Mouse (Mus musculus) cerebellum, adult 2 months (tissue): ENCODE results near the gene Ghr. TPM values are rescaled to one million over a fixed set of nuclear protein-coding genes. Genes with fewer than 3 reads are reported as not detected.

Source experiments
- DNase-seq, 2 experiments: peaks; one replicate each; pipeline ENCODE4 v3.0.0; 2021
- H3K27ac ChIP-seq: fragments of 200-500 bp; 2 replicates; pipeline ENCODE4 v1.5.1; 2012; ENCODE audit warnings: low read length, control low read depth, inconsistent platforms; ENCODE audit not compliant: insufficient read depth
- H3K27me3 ChIP-seq: fragments of 200-500 bp; 2 replicates; pipeline ENCODE4 v1.6.1; 2012; ENCODE audit warnings: inconsistent platforms, mild to moderate bottlenecking, low read length, moderate library complexity; ENCODE audit not compliant: control insufficient read depth, insufficient read depth
- H3K4me1 ChIP-seq: fragments of 200-500 bp; 2 replicates; pipeline ENCODE4 v1.6.1; 2011; ENCODE audit warnings: low read length; ENCODE audit not compliant: control insufficient read depth, insufficient read depth
- H3K4me3 ChIP-seq: fragments of 200-500 bp; replicated peaks from 2 replicates; pipeline ENCODE3; 2011; ENCODE audit warnings: mild to moderate bottlenecking, low read depth, low read length, control low read depth; ENCODE audit not compliant: insufficient read depth
- CTCF ChIP-seq: fragments of 200-500 bp; IDR thresholded peaks from 2 replicates; pipeline ENCODE4 v1.5.1; 2011; ENCODE audit warnings: low read depth, mild to moderate bottlenecking, control low read depth, low read length, moderate library complexity, borderline replicate concordance; ENCODE audit not compliant: insufficient read depth
- POLR2A ChIP-seq: fragments of 200-500 bp; IDR thresholded peaks from 2 replicates; pipeline ENCODE4 v1.6.1; 2011; ENCODE audit warnings: low read length, control low read depth, borderline replicate concordance; ENCODE audit not compliant: insufficient read depth
- WGBS: fragments of 180-500 bp; shearing (Covaris S2); methylation state at CpG from one replicate; pipeline ENCODE4 v1.1.7; 2018; 5-methylcytosine and 5-hydroxymethylcytosine counted together
- polyA plus RNA-seq: library from polyadenylated mRNA; depleted of rRNA; stranded (reverse); fragments of >200 nt; gene quantifications from 2 replicates; pipeline ENCODE4 v1.2.3, GENCODE M21; 2012

The Ghr gene
- polyA plus RNA-seq, 1 experiment = 5.0 TPM

DNA sequence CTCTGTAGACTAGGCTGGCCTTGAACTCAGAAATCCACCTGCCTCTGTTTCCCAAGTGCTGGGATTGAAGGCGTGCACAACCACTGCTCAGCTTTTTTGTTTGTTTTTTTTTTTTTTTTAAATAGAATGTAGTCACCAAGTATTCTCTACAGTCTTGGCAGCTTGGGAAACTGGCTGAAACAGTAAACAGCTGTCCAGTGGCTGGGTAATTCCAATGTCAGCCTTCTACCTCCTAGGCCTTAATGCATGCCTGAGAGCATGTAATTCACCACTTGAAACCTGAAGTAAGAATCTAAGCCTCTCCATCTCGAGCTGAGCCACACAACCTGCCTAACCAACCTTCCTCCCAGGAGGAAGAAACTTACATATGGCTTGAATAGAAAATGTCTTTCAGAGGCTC lies 266.7 kb downstream of the Ghr start:
- no peak for TF ChIP-seq POLR2A
- no peak for TF ChIP-seq CTCF
- Histone ChIP-seq H3K4me3 (no peak overlapping the region), H3K4me1 (no peaks in the 10 kb centered on the region), H3K27me3 (no peaks in the 10 kb centered on the region), H3K27ac (no peak overlapping the region)
- DNase-seq = no peak
- 82% methylated on average over 2 of the region's 2 CpGs for WGBS

DNA sequence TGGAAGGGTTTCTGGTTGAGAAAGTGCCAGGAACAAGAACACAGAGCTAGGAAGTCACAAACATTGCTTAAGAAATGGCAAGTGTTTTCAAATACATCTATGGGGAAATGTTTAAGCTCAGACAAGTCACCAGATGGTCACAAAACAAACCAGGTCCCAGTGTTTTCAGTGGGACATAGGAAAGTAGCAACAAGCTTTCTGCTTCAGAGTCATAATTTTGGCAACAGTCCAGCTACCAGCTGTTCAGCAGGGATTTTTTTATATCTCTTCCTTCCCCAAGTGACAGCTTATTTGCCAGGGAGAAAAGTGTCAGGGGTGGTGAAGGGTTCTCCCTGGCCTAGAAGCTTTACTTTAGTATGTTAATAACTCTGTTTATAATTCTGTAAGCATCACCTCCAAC lies 270.4 kb downstream of the Ghr start:
- Histone ChIP-seq H3K4me3 (no peak overlapping the region), H3K4me1 (no peaks in the 10 kb centered on the region), H3K27me3 (no peaks in the 10 kb centered on the region), H3K27ac (no peak overlapping the region)
- TF ChIP-seq CTCF = no peak
- no peak for TF ChIP-seq POLR2A
- no peak for DNase-seq

DNA sequence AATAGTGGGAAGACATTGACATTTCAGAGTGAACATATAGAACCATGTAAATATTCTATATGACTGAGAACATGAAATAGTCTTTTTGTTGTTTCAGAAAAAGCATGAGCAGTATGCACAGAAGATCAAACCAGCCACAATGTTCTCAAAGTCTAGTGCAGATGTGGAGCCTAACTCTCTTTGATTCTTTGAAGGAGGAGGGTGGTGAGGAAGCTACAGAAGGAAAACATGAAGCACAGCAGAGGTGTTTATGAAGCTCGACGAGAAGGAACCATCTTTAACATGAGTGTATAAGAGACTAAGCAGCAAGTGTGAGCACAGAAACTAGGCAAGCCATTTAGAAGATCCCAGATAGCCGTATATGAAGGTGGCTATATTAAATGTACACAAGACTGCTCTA lies 273.4 kb downstream of the Ghr start:
- WGBS = 91% methylated on average over 3 of the region's 3 CpGs
- no peak for DNase-seq

DNA sequence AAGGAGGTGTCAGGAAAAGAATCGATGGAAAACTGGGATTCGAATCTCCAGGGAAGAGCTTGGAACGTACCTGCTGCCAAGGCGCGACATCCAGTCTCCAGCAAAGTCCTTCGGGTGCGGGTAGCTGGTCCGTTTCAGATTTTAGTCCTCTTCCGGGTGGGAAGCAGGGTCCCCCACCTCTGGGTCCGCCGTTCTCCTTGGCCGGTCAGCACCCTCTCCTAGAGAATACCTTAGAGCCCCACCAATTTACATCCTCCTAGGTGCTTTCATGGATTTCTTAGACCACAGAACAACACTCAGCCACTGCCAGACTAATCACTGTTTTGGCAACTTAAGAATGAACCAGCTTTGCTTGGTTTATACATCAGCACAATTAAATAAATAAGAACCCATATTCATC lies 279.9 kb downstream of the Ghr start, which contains the start of gene Ccdc152:
Gene Ccdc152, minus strand, starts transcription at position 101 of the 400 bp plus-strand sequence.
- TF ChIP-seq POLR2A (no peak), CTCF (no peak)
- H3K27me3 ChIP-seq = no peaks in the 10 kb centered on the region
- WGBS = 87% methylated on average over 12 of the region's 12 CpGs
- DNase-seq = no peak
- no peak within 1 kb of the TSS for H3K27ac ChIP-seq
- no peaks in the 10 kb centered on the region for H3K4me1 ChIP-seq
- no peak within 1 kb of the TSS for H3K4me3 ChIP-seq

More for the DNA sequence above, 273.4 kb downstream of the Ghr start:
- Histone ChIP-seq H3K4me1 (no peaks in the 10 kb centered on the region), H3K4me3 (no peak overlapping the region), H3K27ac (no peak overlapping the region), H3K27me3 (no peaks in the 10 kb centered on the region)
- TF ChIP-seq CTCF (no peak), POLR2A (no peak)

DNA sequence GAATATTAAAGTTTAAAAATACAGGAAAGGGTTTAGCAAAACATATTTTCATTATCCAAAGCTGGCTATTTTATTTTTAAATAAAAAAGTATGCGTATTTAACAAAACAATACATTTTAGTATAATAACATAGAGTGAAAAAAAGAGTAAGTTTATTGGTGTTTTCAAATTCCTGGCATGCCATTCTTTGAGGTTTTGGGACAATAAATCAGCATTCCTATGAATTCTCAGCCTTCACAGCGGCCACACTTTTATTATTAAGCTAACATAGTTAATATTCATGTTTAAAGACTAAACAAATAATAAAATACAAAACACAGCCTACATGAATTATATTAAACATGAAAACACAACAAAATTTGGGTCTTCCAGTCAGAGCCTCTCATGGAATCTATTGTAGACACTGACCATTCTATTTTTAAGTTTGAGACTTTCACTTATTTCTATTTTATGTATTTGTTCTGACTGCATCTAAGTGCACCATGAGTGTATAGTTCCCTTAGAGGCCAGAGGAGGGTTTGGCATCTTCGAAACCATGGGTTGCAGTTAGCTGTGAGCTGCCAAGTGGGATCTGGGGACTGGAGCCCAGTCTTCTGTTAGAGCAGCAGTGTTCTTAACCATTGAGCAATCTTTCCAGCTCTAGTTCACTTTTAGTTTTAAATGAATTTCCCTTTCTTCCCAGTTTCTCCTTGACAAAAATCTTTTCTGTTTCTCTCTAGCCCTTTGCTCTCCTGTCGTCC lies 282.8 kb downstream of the Ghr start:
- Histone ChIP-seq H3K27me3 (no peaks in the 10 kb centered on the region), H3K27ac (no peak overlapping the region), H3K4me1 (no peaks in the 10 kb centered on the region), H3K4me3 (no peak overlapping the region)
- WGBS = 80% methylated on average over 4 of the region's 4 CpGs
- no peak for TF ChIP-seq POLR2A
- TF ChIP-seq CTCF = no peak
- no peak for DNase-seq

DNA sequence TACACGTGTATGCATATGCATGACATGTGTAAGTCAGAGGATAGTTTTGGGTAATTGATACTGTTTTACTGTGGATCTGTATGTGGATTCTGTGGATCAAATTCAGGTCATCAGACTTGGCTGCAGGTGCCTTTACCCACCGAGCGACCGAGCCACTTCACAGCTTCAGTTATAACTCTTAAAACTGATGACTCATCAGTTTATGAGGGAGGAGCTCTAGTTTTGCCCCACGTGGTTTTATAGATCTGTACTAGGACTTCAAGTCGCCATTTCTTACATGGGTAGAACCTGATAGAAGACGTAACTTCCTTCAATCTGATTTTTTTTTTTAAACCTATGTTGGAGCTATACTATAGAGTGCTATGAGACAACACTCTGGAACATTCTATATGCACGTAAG lies 285.7 kb downstream of the Ghr start:
- Histone ChIP-seq H3K4me1 (no peaks in the 10 kb centered on the region), H3K27ac (no peak overlapping the region), H3K4me3 (no peak overlapping the region), H3K27me3 (no peaks in the 10 kb centered on the region)
- no peak for DNase-seq
- TF ChIP-seq POLR2A (no peak), CTCF (no peak)
- WGBS = 83% methylated on average over 8 of the region's 8 CpGs

DNA sequence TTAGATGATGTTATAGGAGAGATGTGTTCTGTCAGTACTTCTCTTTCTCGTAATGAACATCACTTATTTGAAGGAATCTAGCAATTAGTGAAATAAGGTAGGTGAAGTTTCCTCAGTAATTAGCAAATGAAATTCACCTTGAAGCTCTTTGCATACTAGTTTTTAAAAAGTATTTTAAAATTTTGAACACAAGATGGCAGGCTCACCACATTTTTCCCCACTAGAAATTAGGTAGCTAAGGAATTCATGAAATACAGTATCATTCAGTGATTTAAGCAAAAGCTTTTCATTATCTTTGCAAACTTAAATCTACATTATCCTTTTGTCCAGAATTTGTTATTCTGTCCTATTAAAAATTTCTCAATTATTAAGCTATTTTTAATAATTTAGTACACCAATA lies 287.3 kb downstream of the Ghr start:
- WGBS = 86% methylated on average over 1 of the region's 1 CpGs
- TF ChIP-seq CTCF = no peak
- TF ChIP-seq POLR2A = no peak
- DNase-seq = no peak

DNA sequence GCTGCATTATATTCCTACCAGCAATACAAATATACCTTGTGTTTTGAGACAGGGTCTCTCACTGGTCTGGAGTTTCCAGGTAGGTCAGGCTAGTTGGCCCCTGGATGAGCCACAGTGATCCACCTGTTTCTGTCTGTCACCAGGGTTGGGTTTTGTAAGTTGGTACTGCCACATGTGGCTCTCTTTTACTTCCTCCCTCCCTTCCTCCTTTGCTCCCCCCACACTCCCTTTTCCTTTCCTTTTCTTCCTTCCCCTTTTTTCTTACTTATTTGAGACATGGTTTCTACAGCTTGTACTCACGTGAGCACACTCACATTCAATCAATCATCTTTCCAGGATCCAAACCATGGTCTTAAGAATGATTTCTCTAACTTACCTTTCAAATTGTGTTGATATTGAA lies 289.8 kb downstream of the Ghr start:
- Histone ChIP-seq H3K27ac (no peak overlapping the region), H3K27me3 (no peaks in the 10 kb centered on the region), H3K4me1 (no peaks in the 10 kb centered on the region), H3K4me3 (no peak overlapping the region)
- 46% methylated on average over 1 of the region's 1 CpGs for WGBS
- TF ChIP-seq CTCF (no peak), POLR2A (no peak)
- DNase-seq = no peak

More for the DNA sequence above, 287.3 kb downstream of the Ghr start:
- Histone ChIP-seq H3K27me3 (no peaks in the 10 kb centered on the region), H3K4me1 (no peaks in the 10 kb centered on the region), H3K4me3 (no peak overlapping the region), H3K27ac (no peak overlapping the region)

DNA sequence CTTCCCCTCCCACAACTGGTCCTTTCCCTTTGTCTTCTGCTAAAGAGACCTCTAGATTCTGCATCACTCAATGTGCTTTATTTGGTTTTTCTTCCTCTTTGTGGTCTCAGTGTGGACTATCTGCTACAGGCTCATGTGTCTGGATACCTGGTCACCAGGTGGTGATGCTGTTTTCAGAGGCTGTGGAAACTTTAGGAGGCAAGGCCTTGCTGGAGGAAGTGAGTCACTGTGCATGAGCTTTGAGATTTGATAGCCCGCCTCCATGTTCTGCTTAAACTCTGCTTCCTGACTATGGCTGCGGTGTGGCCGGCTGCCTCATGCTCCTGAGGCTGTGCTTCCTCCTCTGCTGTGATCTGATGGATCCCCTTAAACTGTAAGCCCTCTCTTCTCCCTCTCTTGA lies 292.9 kb downstream of the Ghr start:
- Histone ChIP-seq H3K27ac (no peak overlapping the region), H3K4me3 (no peak overlapping the region), H3K27me3 (no peaks in the 10 kb centered on the region), H3K4me1 (no peaks in the 10 kb centered on the region)
- TF ChIP-seq POLR2A (no peak), CTCF (no peak)
- 90% methylated on average over 3 of the region's 3 CpGs for WGBS
- no peak for DNase-seq
